Mouse (Mus musculus) liver, embryonic 11.5 days (tissue): ENCODE data around the gene Ttc17. TPM values are rescaled to one million over a fixed set of nuclear protein-coding genes. Genes with fewer than 3 reads are reported as not detected.

Experiments
- ATAC-seq: fragments of 200-750 bp; cut with Nextera tagmentation; replicated peaks from 2 replicates; pipeline ENCODE4 v1.8.0; 2017; ENCODE audit warnings: moderate number of reproducible peaks, mild to moderate bottlenecking, moderate TSS enrichment, moderate library complexity; ENCODE audit not compliant: low FRiP score
- DNase-seq: peaks from one replicate; pipeline ENCODE4 v3.0.0-alpha.2; 2017; ENCODE audit warnings: low spot score
- H3K27ac ChIP-seq: fragments of 300-500 bp; sonication (generic); 2 replicates; pipeline ENCODE4 v1.5.1; 2014; ENCODE audit warnings: mild to moderate bottlenecking, low read depth, low read length, control low read depth
- H3K27me3 ChIP-seq: fragments of 300-500 bp; sonication (generic); replicated peaks from 2 replicates; pipeline ENCODE4 v1.6.1; 2014; ENCODE audit warnings: low read length, mixed read lengths; ENCODE audit not compliant: control insufficient read depth, insufficient read depth
- H3K36me3 ChIP-seq: fragments of 300-500 bp; sonication (generic); 2 replicates; pipeline ENCODE4 v1.6.1; 2014; ENCODE audit warnings: mild to moderate bottlenecking, low read length, moderate library complexity, mixed read lengths; ENCODE audit not compliant: control insufficient read depth, insufficient read depth
- H3K4me1 ChIP-seq: fragments of 300-500 bp; sonication (generic); replicated peaks from 2 replicates; pipeline ENCODE4 v1.6.1; 2014; ENCODE audit warnings: low read length, mixed read lengths; ENCODE audit not compliant: control insufficient read depth, insufficient read depth
- H3K4me2 ChIP-seq: fragments of 300-500 bp; sonication (generic); 2 replicates; pipeline ENCODE4 v1.6.1; 2014; ENCODE audit warnings: mild to moderate bottlenecking, control low read depth, moderate library complexity
- H3K4me3 ChIP-seq: fragments of 300-500 bp; sonication (generic); 2 replicates; pipeline ENCODE4 v1.5.1; 2014; ENCODE audit warnings: low read depth, low read length, control low read depth
- H3K9ac ChIP-seq: fragments of 300-500 bp; sonication (generic); 2 replicates; pipeline ENCODE4 v1.6.1; 2014; ENCODE audit warnings: low read depth, low read length, control low read depth
- H3K9me3 ChIP-seq: fragments of 300-500 bp; sonication (generic); 2 replicates; pipeline ENCODE4 v1.6.1; 2016; ENCODE audit warnings: low read length, inconsistent platforms, mixed read lengths; ENCODE audit not compliant: control insufficient read depth
- WGBS: fragments of 180-500 bp; shearing (Covaris S2); extraction: QIAGEN DNeasy Blood & Tissue Kit; methylation state at CpG from one replicate; pipeline ENCODE4 v1.1.7; 2014; 5-methylcytosine and 5-hydroxymethylcytosine counted together
- polyA plus RNA-seq: library from polyadenylated mRNA; unstranded; fragments of >200 nt; fragmentation: Nextera tagmentation; extraction: Ambion mirVana; gene quantifications from 2 replicates; pipeline ENCODE4 v1.2.1, GENCODE M21; 2014

Ttc17 gene
- 9.4 and 10.8 TPM in 2 replicates for polyA plus RNA-seq

GRCm38 (mm10) chr2:94406083-94406957 lies at the start of gene Ttc17:
Ttc17 (minus strand) TSS chr2:94406689.
- Histone ChIP-seq H3K27me3 (no peaks in the 10 kb centered on the region), H3K9ac (peak within 1 kb of the TSS; percentile 94), H3K4me2 (peak within 1 kb of the TSS; percentile 87), H3K9me3 (no peaks in the 10 kb centered on the region), H3K36me3 (peaks cover 3% of the 10 kb centered on the region; the same call in 1 of the 2 replicates), H3K27ac (peak within 1 kb of the TSS; percentile 80), H3K4me1 (peaks cover 10% of the 10 kb centered on the region; the same call in 1 of the 2 replicates), H3K4me3 (peak within 1 kb of the TSS; percentile 92)
- WGBS = under 1% methylated on average over 70 of the region's 77 CpGs
- ATAC-seq (peak; percentile 95), DNase-seq (peak; percentile 90)

- Histone ChIP-seq H3K27me3 (no peaks in the 10 kb centered on the region), H3K27ac (no peak overlapping the region), H3K4me2 (no peak overlapping the region), H3K9ac (no peak overlapping the region), H3K36me3 (no peaks in the 10 kb centered on the region), H3K4me3 (no peak overlapping the region), H3K9me3 (no peaks in the 10 kb centered on the region), H3K4me1 (no peaks in the 10 kb centered on the region)
- DNase-seq = no peak
- 79% methylated on average over 8 of the region's 8 CpGs for WGBS
- ATAC-seq = no peak
Observed at GRCm38 (mm10) chr2:94449643-94450042, 43.2 kb upstream of the Ttc17 start.

GRCm38 (mm10) chr2:94436952-94437351 lies 30.5 kb upstream of the Ttc17 start:
- peak overlapping the region; percentile 87 for H3K9ac ChIP-seq
- no peaks in the 10 kb centered on the region for H3K36me3 ChIP-seq

GRCm38 (mm10) chr2:94435481-94435880 lies 29.0 kb upstream of the Ttc17 start:
- peaks cover 35% of the 10 kb centered on the region for H3K4me1 ChIP-seq
- DNase-seq (no peak), ATAC-seq (no peak)
- 75% methylated on average over 7 of the region's 7 CpGs for WGBS
- H3K9me3 ChIP-seq = no peaks in the 10 kb centered on the region
- H3K4me2 ChIP-seq = peak overlapping the region; percentile 72
- no peak overlapping the region for H3K4me3 ChIP-seq
- H3K27me3 ChIP-seq = no peaks in the 10 kb centered on the region
- no peak overlapping the region for H3K9ac ChIP-seq
- H3K27ac ChIP-seq = no peak overlapping the region
- no peaks in the 10 kb centered on the region for H3K36me3 ChIP-seq

More at GRCm38 (mm10) chr2:94436952-94437351, 30.5 kb upstream of the Ttc17 start:
- DNase-seq (peak; percentile 47), ATAC-seq (no peak)
- peaks cover 34% of the 10 kb centered on the region for H3K4me1 ChIP-seq
- peak overlapping the region; percentile 77 for H3K4me3 ChIP-seq
- H3K4me2 ChIP-seq = peak overlapping the region; percentile 72
- H3K27me3 ChIP-seq = no peaks in the 10 kb centered on the region
- peak overlapping the region; percentile 70; the same call in 1 of the 2 replicates for H3K27ac ChIP-seq
- no peaks in the 10 kb centered on the region for H3K9me3 ChIP-seq
- WGBS = under 1% methylated on average over 10 of the region's 10 CpGs

GRCm38 (mm10) chr2:94434833-94435232 lies 28.3 kb upstream of the Ttc17 start:
- WGBS = 67% methylated on average over 1 of the region's 1 CpGs
- no peak overlapping the region for H3K4me3 ChIP-seq
- H3K9me3 ChIP-seq = no peaks in the 10 kb centered on the region
- H3K4me1 ChIP-seq = peaks cover 35% of the 10 kb centered on the region
- no peak for DNase-seq
- no peaks in the 10 kb centered on the region for H3K27me3 ChIP-seq
- H3K9ac ChIP-seq = no peak overlapping the region
- no peaks in the 10 kb centered on the region for H3K36me3 ChIP-seq
- H3K27ac ChIP-seq = no peak overlapping the region
- no peak overlapping the region for H3K4me2 ChIP-seq
- ATAC-seq = no peak

GRCm38 (mm10) chr2:94432214-94432613 lies 25.7 kb upstream of the Ttc17 start:
- Histone ChIP-seq H3K9me3 (no peaks in the 10 kb centered on the region), H3K36me3 (peaks cover 3% of the 10 kb centered on the region; the same call in 1 of the 2 replicates), H3K4me1 (peaks cover 35% of the 10 kb centered on the region), H3K4me2 (peak overlapping the region; percentile 31; the same call in 1 of the 2 replicates), H3K9ac (no peak overlapping the region), H3K27ac (no peak overlapping the region), H3K27me3 (no peaks in the 10 kb centered on the region), H3K4me3 (no peak overlapping the region)
- no peak; the same call in 1 of the 2 replicates for ATAC-seq
- DNase-seq = no peak
- WGBS = 33% methylated on average over 2 of the region's 2 CpGs

- no peak overlapping the region for H3K27ac ChIP-seq
- DNase-seq = no peak
- H3K4me1 ChIP-seq = peaks cover 15% of the 10 kb centered on the region
- no peaks in the 10 kb centered on the region for H3K27me3 ChIP-seq
- no peak overlapping the region for H3K4me2 ChIP-seq
- no peak for ATAC-seq
- no peaks in the 10 kb centered on the region for H3K9me3 ChIP-seq
- H3K36me3 ChIP-seq = peaks cover 17% of the 10 kb centered on the region
- H3K9ac ChIP-seq = no peak overlapping the region
- WGBS = 94% methylated on average over 1 of the region's 1 CpGs
- no peak overlapping the region for H3K4me3 ChIP-seq
Observed at GRCm38 (mm10) chr2:94428456-94428855, 22.0 kb upstream of the Ttc17 start.

- H3K4me2 ChIP-seq = peak overlapping the region; percentile 86
- 24% methylated on average over 3 of the region's 3 CpGs for WGBS
- no peaks in the 10 kb centered on the region for H3K9me3 ChIP-seq
- H3K9ac ChIP-seq = peak overlapping the region; percentile 94
- peaks cover 10% of the 10 kb centered on the region; the same call in 1 of the 2 replicates for H3K4me1 ChIP-seq
- DNase-seq = no peak
- peak overlapping the region; percentile 80; the same call in 1 of the 2 replicates for H3K27ac ChIP-seq
- H3K27me3 ChIP-seq = no peaks in the 10 kb centered on the region
- peak; percentile 2; the same call in 1 of the 2 replicates for ATAC-seq
- H3K36me3 ChIP-seq = peaks cover 6% of the 10 kb centered on the region; the same call in 1 of the 2 replicates
- H3K4me3 ChIP-seq = peak overlapping the region; percentile 92
Observed at GRCm38 (mm10) chr2:94407441-94407840, 952 bp upstream of the Ttc17 start.
